Mouse (Mus musculus) liver, embryonic 11.5 days (tissue): Measurements from ENCODE around the gene Caps2. TPM values are rescaled to one million over a fixed set of nuclear protein-coding genes. Genes with fewer than 3 reads are reported as not detected.
"Not testable (repeated sequence)": the region's sequence is repeated elsewhere in the genome, so short reads cannot be mapped to it uniquely, and the experiment has no call there.

ENCODE experiments used
- ATAC-seq: fragments of 200-750 bp; cut with Nextera tagmentation; replicated peaks from 2 replicates; pipeline ENCODE4 v1.8.0; 2017; ENCODE audit warnings: moderate number of reproducible peaks, mild to moderate bottlenecking, moderate TSS enrichment, moderate library complexity; ENCODE audit not compliant: low FRiP score
- DNase-seq: peaks from one replicate; pipeline ENCODE4 v3.0.0-alpha.2; 2017; ENCODE audit warnings: low spot score
- H3K27ac ChIP-seq: fragments of 300-500 bp; sonication (generic); 2 replicates; pipeline ENCODE4 v1.5.1; 2014; ENCODE audit warnings: mild to moderate bottlenecking, low read depth, low read length, control low read depth
- H3K27me3 ChIP-seq: fragments of 300-500 bp; sonication (generic); replicated peaks from 2 replicates; pipeline ENCODE4 v1.6.1; 2014; ENCODE audit warnings: low read length, mixed read lengths; ENCODE audit not compliant: control insufficient read depth, insufficient read depth
- H3K36me3 ChIP-seq: fragments of 300-500 bp; sonication (generic); 2 replicates; pipeline ENCODE4 v1.6.1; 2014; ENCODE audit warnings: mild to moderate bottlenecking, low read length, moderate library complexity, mixed read lengths; ENCODE audit not compliant: control insufficient read depth, insufficient read depth
- H3K4me1 ChIP-seq: fragments of 300-500 bp; sonication (generic); replicated peaks from 2 replicates; pipeline ENCODE4 v1.6.1; 2014; ENCODE audit warnings: low read length, mixed read lengths; ENCODE audit not compliant: control insufficient read depth, insufficient read depth
- H3K4me2 ChIP-seq: fragments of 300-500 bp; sonication (generic); 2 replicates; pipeline ENCODE4 v1.6.1; 2014; ENCODE audit warnings: mild to moderate bottlenecking, control low read depth, moderate library complexity
- H3K4me3 ChIP-seq: fragments of 300-500 bp; sonication (generic); 2 replicates; pipeline ENCODE4 v1.5.1; 2014; ENCODE audit warnings: low read depth, low read length, control low read depth
- H3K9ac ChIP-seq: fragments of 300-500 bp; sonication (generic); 2 replicates; pipeline ENCODE4 v1.6.1; 2014; ENCODE audit warnings: low read depth, low read length, control low read depth
- H3K9me3 ChIP-seq: fragments of 300-500 bp; sonication (generic); 2 replicates; pipeline ENCODE4 v1.6.1; 2016; ENCODE audit warnings: low read length, inconsistent platforms, mixed read lengths; ENCODE audit not compliant: control insufficient read depth
- WGBS: fragments of 180-500 bp; shearing (Covaris S2); extraction: QIAGEN DNeasy Blood & Tissue Kit; methylation state at CpG from one replicate; pipeline ENCODE4 v1.1.7; 2014; 5-methylcytosine and 5-hydroxymethylcytosine counted together
- polyA plus RNA-seq: library from polyadenylated mRNA; unstranded; fragments of >200 nt; fragmentation: Nextera tagmentation; extraction: Ambion mirVana; gene quantifications from 2 replicates; pipeline ENCODE4 v1.2.1, GENCODE M21; 2014

Gene Caps2
- polyA plus RNA-seq, 1 experiment from 2014 or later, result not detected

DNA sequence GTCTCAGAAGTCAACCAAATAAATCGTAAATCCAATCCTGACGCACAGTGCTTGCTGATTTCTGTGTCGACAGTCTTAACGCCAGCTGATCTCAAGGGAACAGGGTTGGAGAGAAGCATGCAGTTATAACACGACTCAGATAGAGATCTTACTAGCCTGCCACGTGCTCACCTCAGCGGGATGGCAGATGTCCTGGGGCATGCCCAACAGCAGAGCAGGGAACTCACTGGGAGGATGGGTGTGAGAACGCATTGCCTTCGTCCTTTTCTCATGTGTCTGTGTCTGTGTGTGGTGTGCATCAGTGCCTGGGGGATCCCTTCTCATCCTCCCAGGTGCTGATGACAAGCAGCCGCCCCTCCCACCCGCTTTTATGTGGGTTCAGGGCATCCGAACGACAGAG is 13.6 kb downstream of the Caps2 start:
- DNase-seq, H3K4me2 ChIP-seq, ATAC-seq, H3K27ac ChIP-seq, H3K36me3 ChIP-seq, H3K9ac ChIP-seq, H3K4me1 ChIP-seq, H3K27me3 ChIP-seq, H3K4me3 ChIP-seq, H3K9me3 ChIP-seq: not testable (repeated sequence)
- 48% methylated on average over 12 of the region's 13 CpGs for WGBS

DNA sequence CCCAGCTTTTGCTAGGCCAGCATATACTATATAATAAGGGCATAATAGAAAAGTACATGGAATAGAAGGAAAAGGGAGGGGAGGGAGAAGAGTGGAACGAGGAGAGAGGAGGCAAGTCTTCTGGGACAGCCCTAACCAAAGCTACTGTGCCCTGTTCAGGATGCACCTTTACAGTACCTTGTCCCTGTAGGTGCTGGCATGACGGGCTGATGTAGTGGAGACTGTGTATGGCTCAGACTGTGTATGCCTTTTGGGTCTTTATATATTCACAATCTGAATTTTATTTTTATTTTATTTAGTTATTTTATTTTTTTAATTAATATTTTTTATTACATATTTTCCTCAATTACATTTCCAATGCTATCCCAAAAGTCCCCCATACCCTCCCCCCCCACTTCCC is 30.5 kb downstream of the Caps2 start:
- not testable (repeated sequence) for H3K4me3 ChIP-seq, H3K27ac ChIP-seq, H3K9me3 ChIP-seq, ATAC-seq, H3K36me3 ChIP-seq, H3K4me2 ChIP-seq, H3K9ac ChIP-seq, H3K4me1 ChIP-seq, H3K27me3 ChIP-seq, DNase-seq
- WGBS, result 79% methylated on average over 2 of the region's 2 CpGs

- ATAC-seq, result no peak
- DNase-seq, result no peak
These were observed 40.0 kb downstream of the Caps2 start for GRCm38 (mm10) chr10:112203463-112203862.

DNA sequence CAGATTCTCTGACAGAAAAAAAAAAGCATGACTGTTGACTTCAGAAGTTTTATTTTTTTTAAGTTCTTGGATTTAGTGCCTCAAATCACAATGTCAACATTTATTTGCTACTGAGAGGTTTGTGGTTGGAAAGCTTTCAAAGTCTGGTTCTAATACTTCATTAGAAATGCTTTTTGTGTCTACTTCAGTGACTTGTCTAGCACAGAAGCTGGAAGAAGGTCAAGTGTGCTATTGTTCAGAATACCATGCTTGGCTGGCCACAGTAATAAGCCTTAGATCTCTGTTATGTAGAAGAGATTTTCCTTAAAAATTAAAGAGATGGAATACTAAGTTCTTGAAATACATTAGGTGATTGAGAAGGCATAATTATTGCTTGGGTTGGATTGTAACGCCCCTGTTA is 63.7 kb downstream of the Caps2 start:
- Histone ChIP-seq H3K27me3 (no peaks in the 10 kb centered on the region), H3K4me3 (no peak overlapping the region), H3K4me1 (no peaks in the 10 kb centered on the region), H3K27ac (no peak overlapping the region), H3K9ac (no peak overlapping the region), H3K4me2 (no peak overlapping the region), H3K9me3 (no peaks in the 10 kb centered on the region), H3K36me3 (no peaks in the 10 kb centered on the region)
- ATAC-seq (no peak), DNase-seq (no peak)
- WGBS, result 50% methylated on average over 1 of the region's 1 CpGs

More at GRCm38 (mm10) chr10:112203463-112203862, 40.0 kb downstream of the Caps2 start:
- no peak overlapping the region for H3K27ac ChIP-seq
- H3K4me3 ChIP-seq, result no peak overlapping the region
- no peaks in the 10 kb centered on the region for H3K27me3 ChIP-seq
- H3K9ac ChIP-seq, result no peak overlapping the region
- H3K4me1 ChIP-seq, result no peaks in the 10 kb centered on the region
- no peaks in the 10 kb centered on the region for H3K9me3 ChIP-seq
- 67% methylated on average over 2 of the region's 2 CpGs for whole genome bisulfite sequencing
- H3K36me3 ChIP-seq, result no peaks in the 10 kb centered on the region
- no peak overlapping the region for H3K4me2 ChIP-seq

GRCm38 (mm10) chr10:112229091-112229843 is 65.8 kb downstream of the Caps2 start:
- H3K4me1 ChIP-seq, ATAC-seq, H3K9ac ChIP-seq, H3K27ac ChIP-seq, H3K4me3 ChIP-seq, H3K4me2 ChIP-seq, H3K36me3 ChIP-seq, H3K27me3 ChIP-seq, DNase-seq, H3K9me3 ChIP-seq: not testable (repeated sequence)
- WGBS, result 68% methylated on average over 6 of the region's 6 CpGs

GRCm38 (mm10) chr10:112232733-112233132 is 69.3 kb downstream of the Caps2 start:
- H3K9me3 ChIP-seq, ATAC-seq: not testable (repeated sequence)
- WGBS, result 53% methylated on average over 1 of the region's 1 CpGs

DNA sequence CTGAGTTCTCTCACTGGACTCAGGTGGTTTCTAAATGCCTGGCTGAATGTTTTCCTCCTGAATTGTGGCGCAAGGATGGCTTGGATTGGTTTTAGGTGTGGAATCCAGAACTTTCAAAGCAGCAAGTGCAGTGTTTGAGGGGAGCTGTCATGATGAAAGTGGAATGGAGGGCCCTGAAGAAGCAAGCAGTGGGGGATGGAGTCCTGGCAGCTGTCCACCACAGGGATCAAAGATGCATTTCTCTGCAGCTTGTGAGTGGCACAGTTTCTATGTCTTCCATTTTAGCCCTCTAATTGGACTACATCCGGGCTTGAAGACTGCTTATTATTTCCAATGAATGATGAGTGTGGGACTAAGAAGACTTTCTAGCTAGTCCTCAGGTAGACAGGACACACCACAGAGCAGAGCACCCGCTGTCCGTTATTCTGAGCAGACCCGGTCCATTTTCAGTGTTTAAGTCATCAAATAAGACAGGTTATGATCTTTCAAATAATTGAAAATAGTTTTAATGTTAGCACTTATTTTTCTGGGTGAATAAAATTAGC is 72.0 kb downstream of the Caps2 start:
- H3K9ac ChIP-seq, DNase-seq, H3K4me3 ChIP-seq, H3K27me3 ChIP-seq, H3K4me2 ChIP-seq, H3K9me3 ChIP-seq, ATAC-seq, H3K27ac ChIP-seq, H3K4me1 ChIP-seq, H3K36me3 ChIP-seq: not testable (repeated sequence)
- 80% methylated on average over 5 of the region's 5 CpGs for WGBS

More at GRCm38 (mm10) chr10:112232733-112233132, 69.3 kb downstream of the Caps2 start:
- H3K4me3 ChIP-seq, H3K27ac ChIP-seq, H3K27me3 ChIP-seq, H3K4me1 ChIP-seq, H3K36me3 ChIP-seq, H3K9ac ChIP-seq, H3K4me2 ChIP-seq, DNase-seq: not testable (repeated sequence)

DNA sequence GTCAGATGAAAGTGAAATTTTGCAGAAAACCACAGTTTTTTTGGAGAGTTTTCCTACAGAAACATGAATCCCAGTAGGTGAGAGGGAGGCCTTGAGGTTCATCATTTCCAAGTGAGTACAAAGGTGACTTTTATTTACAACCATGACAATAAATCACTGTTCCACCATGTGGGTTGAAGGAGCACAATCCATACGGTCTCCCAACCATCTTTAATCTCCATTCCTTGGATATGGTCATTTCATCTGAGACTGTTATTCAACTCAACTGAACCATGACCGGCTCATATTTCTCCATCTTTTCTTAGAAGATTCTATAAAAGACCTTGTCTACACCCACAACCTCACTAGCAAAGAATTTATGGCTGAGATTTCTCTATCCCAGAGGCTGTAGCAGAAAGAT is 84.9 kb downstream of the Caps2 start:
- H3K4me3 ChIP-seq, result no peak overlapping the region
- H3K27me3 ChIP-seq, result no peaks in the 10 kb centered on the region
- H3K9ac ChIP-seq, result no peak overlapping the region
- no peaks in the 10 kb centered on the region for H3K9me3 ChIP-seq
- ATAC-seq (no peak), DNase-seq (no peak)
- H3K4me1 ChIP-seq, result no peaks in the 10 kb centered on the region
- H3K4me2 ChIP-seq, result no peak overlapping the region
- H3K27ac ChIP-seq, result no peak overlapping the region
- 82% methylated on average over 2 of the region's 2 CpGs for WGBS
- no peaks in the 10 kb centered on the region for H3K36me3 ChIP-seq

DNA sequence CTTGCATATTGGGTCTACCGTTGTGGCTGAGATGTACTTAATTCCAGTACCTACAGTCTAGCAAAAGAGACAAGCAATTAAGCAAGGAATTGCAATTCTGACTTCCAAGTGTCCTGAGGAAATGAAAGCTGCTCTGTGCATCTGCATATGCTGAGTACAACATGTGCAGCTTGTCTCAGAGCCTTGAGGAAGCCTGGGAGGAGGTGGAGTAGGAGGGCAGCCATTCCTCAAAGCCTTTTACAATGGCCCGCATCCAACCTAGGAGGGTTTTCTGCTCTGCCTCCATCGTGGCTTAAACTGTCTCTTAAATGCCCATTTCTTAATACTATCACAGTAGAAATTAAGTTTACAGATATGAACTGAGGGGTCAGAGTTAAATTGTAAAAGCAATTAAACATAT is 100.0 kb downstream of the Caps2 start:
- H3K27me3 ChIP-seq, result no peaks in the 10 kb centered on the region
- ATAC-seq, result no peak
- no peak for DNase-seq
- H3K4me2 ChIP-seq, result no peak overlapping the region
- no peaks in the 10 kb centered on the region for H3K36me3 ChIP-seq
- no peaks in the 10 kb centered on the region for H3K4me1 ChIP-seq
- no peak overlapping the region for H3K27ac ChIP-seq
- H3K9ac ChIP-seq, result no peak overlapping the region
- WGBS, result 78% methylated on average over 3 of the region's 3 CpGs
- no peaks in the 10 kb centered on the region for H3K9me3 ChIP-seq
- no peak overlapping the region for H3K4me3 ChIP-seq
